Mouse (Mus musculus): ENCODE data around the gene Rab3il1.
A peak's percentile ranks its signal among the peaks of the same experiment; 100 is the strongest.

DNA sequence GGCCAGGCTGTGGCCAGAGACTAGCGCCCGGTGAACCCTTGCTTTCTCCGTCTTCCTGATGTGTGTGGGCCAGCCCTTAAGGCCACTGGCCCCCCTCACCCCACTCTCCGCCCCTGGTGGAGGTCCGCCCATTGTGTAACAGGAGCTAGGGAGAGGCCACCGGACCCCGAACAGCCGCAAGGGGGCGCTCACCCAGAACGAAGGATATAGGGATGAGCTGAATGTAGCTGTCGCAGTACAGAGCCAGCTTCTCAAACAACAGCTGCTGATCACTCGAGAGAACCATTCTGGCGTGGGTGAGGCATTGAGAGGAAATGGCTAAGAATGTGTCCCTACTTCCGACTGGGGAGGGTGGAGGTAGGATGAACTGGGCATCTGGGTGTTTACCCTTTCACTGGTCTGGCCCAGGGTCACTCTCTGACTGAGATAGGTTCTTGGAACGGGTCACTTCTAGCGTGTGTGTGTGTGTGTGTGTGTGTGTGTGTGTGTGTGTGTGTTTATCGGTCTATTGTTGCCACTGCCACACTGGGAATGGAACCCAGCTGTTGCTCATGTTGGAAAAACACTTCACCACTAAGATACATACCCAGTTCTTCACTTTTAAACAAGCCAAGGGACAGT, 8.3 kb upstream of the Rab3il1 start:
- peak; percentile 70 for TF ChIP-seq CTCF (conservative IDR thresholded peaks at IDR 0.05; ENCODE audit: insufficient read depth, insufficient read length, low read depth, low read length)
- TF ChIP-seq POLR2A (IDR thresholded peaks at IDR 0.05; ENCODE audit: low read depth, low read length): no peak
